Mouse (Mus musculus): Measurements from ENCODE around the gene Ghdc. TPM values are rescaled to one million over a fixed set of nuclear protein-coding genes. Genes with fewer than 3 reads are reported as not detected.

Ghdc gene
- polyA plus RNA-seq, 1 experiment from 2014 or later, result 2.1 TPM

DNA sequence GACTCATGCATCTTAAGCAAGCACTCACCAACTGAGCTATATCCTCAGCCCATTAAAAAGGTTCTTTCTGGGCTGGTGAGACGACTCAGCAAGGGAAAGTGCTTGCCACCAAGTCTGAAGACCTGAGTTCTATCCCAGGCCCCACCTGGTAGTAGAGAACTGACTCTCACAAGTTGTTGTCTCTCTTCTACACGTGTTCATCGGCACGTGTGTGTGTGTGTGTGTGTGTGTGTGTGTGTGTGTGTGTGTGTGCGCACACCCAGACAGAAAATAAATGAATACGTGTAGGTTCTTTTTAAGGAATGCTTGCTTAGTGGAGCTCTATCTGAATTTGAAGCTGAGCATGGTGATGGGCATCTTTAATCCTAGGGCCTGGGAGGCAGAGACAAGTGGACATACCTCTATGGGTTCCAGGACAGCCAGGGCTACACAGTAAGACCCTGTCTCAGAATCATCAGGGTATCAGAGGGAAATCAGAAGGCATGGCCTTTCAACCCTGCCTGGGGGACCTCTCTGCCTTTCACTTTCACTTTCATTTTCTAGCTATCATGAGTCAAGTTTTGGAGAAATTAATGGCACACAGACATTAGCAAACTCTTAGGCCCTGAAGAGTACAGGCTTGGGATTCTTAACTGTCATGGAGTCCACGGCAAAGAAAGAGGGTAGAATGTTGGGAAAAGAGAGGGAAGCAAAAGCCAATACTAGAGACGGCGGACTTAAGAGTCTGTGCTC, 35.5 kb downstream of the Ghdc start:
- DNase-seq (ENCODE audit: low spot score), result no peak
- WGBS, result 94% methylated on average over 9 of the region's 9 CpGs
- no peak for ATAC-seq (ENCODE audit: low FRiP score)
- Histone ChIP-seq H3K27me3 (ENCODE audit: control insufficient read depth, insufficient read depth, low read length) (no peaks in the 10 kb centered on the region), H3K4me3 (ENCODE audit: low read depth, low read length) (no peak overlapping the region), H3K27ac (ENCODE audit: low read depth, low read length) (no peak overlapping the region), H3K9ac (ENCODE audit: low read depth, low read length) (no peak overlapping the region), H3K9me3 (ENCODE audit: control insufficient read depth, low read length) (no peaks in the 10 kb centered on the region), H3K4me1 (replicated peaks; ENCODE audit: control insufficient read depth, insufficient read depth, low read length) (peaks cover 3% of the 10 kb centered on the region; the same call in 1 of the 2 replicates), H3K36me3 (ENCODE audit: control insufficient read depth, insufficient read depth, low read length) (0 out of 2 replicates have a peak, but pooled peaks cover 2% of the 10 kb centered on the region), H3K4me2 (replicated peaks; ENCODE audit: low read depth, low read length) (no peak overlapping the region)

DNA sequence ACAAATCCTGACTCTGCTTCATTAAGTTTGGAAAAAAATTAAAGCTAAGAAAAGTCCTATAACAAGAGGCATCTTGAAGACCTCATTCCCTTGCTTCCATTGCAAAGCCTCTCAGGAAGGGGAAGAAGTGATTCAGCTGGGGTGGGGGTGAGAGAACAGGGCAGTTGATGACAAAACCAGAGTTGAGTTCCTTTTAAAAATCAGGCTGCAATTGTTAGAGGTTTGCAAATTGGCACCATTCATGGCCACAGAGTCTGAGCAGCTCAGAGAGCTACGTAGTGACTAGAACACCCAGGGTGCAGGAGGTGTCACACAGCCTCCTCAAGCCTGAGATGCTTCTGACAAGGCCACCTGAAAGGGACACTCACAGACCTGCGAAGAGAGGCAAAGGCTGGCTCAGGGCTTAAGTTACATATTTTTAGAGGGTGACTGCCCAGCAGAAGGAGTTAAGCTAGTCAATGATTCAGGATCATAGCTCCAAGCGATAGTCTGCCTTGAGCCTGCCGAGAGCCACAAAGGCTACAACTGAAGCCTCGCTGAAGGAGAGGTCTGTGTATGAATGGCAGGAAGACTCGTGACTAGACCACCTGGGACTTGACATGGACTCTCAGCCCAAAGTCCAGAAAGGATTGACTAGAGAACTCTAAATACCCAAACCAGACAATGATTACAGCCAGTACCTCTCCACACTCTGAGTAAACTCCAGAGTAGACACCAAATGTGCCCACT, 40.1 kb downstream of the Ghdc start:
- DNase-seq (ENCODE audit: low spot score) (no peak), ATAC-seq (ENCODE audit: low FRiP score) (no peak)
- H3K9ac ChIP-seq (ENCODE audit: low read depth, low read length), result no peak overlapping the region
- H3K27ac ChIP-seq (ENCODE audit: low read depth, low read length), result no peak overlapping the region
- no peak overlapping the region for H3K4me3 ChIP-seq (ENCODE audit: low read depth, low read length)
- H3K9me3 ChIP-seq (ENCODE audit: control insufficient read depth, low read length), result no peaks in the 10 kb centered on the region
- no peak overlapping the region for H3K4me2 ChIP-seq (replicated peaks; ENCODE audit: low read depth, low read length)
- no peaks in the 10 kb centered on the region for H3K27me3 ChIP-seq (ENCODE audit: control insufficient read depth, insufficient read depth, low read length)
- no peaks in the 10 kb centered on the region for H3K4me1 ChIP-seq (replicated peaks; ENCODE audit: control insufficient read depth, insufficient read depth, low read length)
- H3K36me3 ChIP-seq (ENCODE audit: control insufficient read depth, insufficient read depth, low read length), result 0 out of 2 replicates have a peak, but pooled peaks cover 2% of the 10 kb centered on the region
- whole genome bisulfite sequencing, result 90% methylated on average over 6 of the region's 6 CpGs

DNA sequence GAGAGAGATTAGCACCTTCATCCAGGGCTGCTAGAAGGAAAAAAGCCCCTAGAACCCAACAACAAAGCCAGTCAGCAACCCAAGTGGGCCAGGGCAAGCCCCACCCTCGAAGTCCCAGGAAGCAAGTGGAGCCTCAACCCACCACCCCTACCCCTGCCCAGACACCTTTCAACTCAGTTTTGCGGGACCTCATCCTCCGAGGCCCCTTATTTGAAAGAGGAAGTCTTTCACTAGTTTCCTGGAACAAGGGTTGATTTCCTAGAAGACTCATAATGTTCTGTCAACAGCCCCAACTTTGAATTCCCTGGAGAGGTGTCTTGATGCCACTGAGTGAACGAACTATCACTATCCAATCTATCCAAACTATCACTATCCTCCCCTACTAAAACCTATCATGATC, 40.8 kb downstream of the Ghdc start:
- Histone ChIP-seq H3K4me2 (replicated peaks; ENCODE audit: low read depth, low read length) (no peak overlapping the region), H3K27me3 (ENCODE audit: control insufficient read depth, insufficient read depth, low read length) (no peaks in the 10 kb centered on the region), H3K4me3 (ENCODE audit: low read depth, low read length) (no peak overlapping the region), H3K9me3 (ENCODE audit: control insufficient read depth, low read length) (no peaks in the 10 kb centered on the region), H3K36me3 (ENCODE audit: control insufficient read depth, insufficient read depth, low read length) (0 out of 2 replicates have a peak, but pooled peaks cover 2% of the 10 kb centered on the region), H3K27ac (ENCODE audit: low read depth, low read length) (no peak overlapping the region), H3K9ac (ENCODE audit: low read depth, low read length) (no peak overlapping the region), H3K4me1 (replicated peaks; ENCODE audit: control insufficient read depth, insufficient read depth, low read length) (no peaks in the 10 kb centered on the region)
- WGBS, result 89% methylated on average over 4 of the region's 4 CpGs
- no peak for DNase-seq (ENCODE audit: low spot score)
- ATAC-seq (ENCODE audit: low FRiP score), result no peak

DNA sequence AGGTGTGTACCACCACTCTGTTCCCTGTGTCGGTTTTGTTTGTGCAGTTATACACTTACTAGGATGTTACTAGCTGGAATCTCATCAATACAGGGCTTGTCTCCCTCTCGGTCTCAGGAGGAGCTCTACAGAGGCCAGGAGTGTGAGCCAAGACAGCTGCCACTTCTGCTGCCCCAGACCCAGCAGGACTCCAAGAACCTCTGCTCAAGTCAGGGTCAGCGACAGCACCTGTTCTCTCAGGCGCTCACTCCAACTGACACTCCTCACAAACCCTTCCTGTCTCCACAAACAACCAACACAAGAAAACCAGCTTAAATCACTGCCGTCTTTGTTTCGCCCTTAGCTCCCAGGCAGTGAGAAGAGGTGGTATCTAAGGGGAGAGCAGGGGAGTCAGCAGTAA, 42.2 kb downstream of the Ghdc start:
- DNase-seq (ENCODE audit: low spot score) (no peak), ATAC-seq (ENCODE audit: low FRiP score) (no peak)
- Histone ChIP-seq H3K4me1 (replicated peaks; ENCODE audit: control insufficient read depth, insufficient read depth, low read length) (no peaks in the 10 kb centered on the region), H3K27me3 (ENCODE audit: control insufficient read depth, insufficient read depth, low read length) (no peaks in the 10 kb centered on the region), H3K9ac (ENCODE audit: low read depth, low read length) (no peak overlapping the region), H3K27ac (ENCODE audit: low read depth, low read length) (no peak overlapping the region), H3K36me3 (ENCODE audit: control insufficient read depth, insufficient read depth, low read length) (0 out of 2 replicates have a peak, but pooled peaks cover 2% of the 10 kb centered on the region), H3K9me3 (ENCODE audit: control insufficient read depth, low read length) (no peaks in the 10 kb centered on the region), H3K4me3 (ENCODE audit: low read depth, low read length) (no peak overlapping the region), H3K4me2 (replicated peaks; ENCODE audit: low read depth, low read length) (no peak overlapping the region)
- 86% methylated on average over 6 of the region's 6 CpGs for WGBS

GRCm38 (mm10) chr11:100727201-100727600, 43.6 kb downstream of the Ghdc start:
- ATAC-seq (ENCODE audit: low FRiP score) (no peak), DNase-seq (ENCODE audit: low spot score) (no peak)
- no peaks in the 10 kb centered on the region for H3K4me1 ChIP-seq (replicated peaks; ENCODE audit: control insufficient read depth, insufficient read depth, low read length)
- no peaks in the 10 kb centered on the region for H3K27me3 ChIP-seq (ENCODE audit: control insufficient read depth, insufficient read depth, low read length)
- 94% methylated on average over 3 of the region's 3 CpGs for WGBS
- H3K4me3 ChIP-seq (ENCODE audit: low read depth, low read length), result no peak overlapping the region
- no peak overlapping the region for H3K9ac ChIP-seq (ENCODE audit: low read depth, low read length)
- H3K27ac ChIP-seq (ENCODE audit: low read depth, low read length), result no peak overlapping the region
- no peak overlapping the region for H3K4me2 ChIP-seq (replicated peaks; ENCODE audit: low read depth, low read length)
- H3K36me3 ChIP-seq (ENCODE audit: control insufficient read depth, insufficient read depth, low read length), result no peaks in the 10 kb centered on the region
- H3K9me3 ChIP-seq (ENCODE audit: control insufficient read depth, low read length), result no peaks in the 10 kb centered on the region

GRCm38 (mm10) chr11:100724919-100725512, 45.7 kb downstream of the Ghdc start:
- no peaks in the 10 kb centered on the region for H3K27me3 ChIP-seq (ENCODE audit: control insufficient read depth, insufficient read depth, low read length)
- H3K4me3 ChIP-seq (ENCODE audit: low read depth, low read length), result no peak overlapping the region
- H3K4me1 ChIP-seq (replicated peaks; ENCODE audit: control insufficient read depth, insufficient read depth, low read length), result no peaks in the 10 kb centered on the region
- WGBS, result 51% methylated on average over 5 of the region's 5 CpGs
- no peak overlapping the region for H3K27ac ChIP-seq (ENCODE audit: low read depth, low read length)
- H3K36me3 ChIP-seq (ENCODE audit: control insufficient read depth, insufficient read depth, low read length), result no peaks in the 10 kb centered on the region
- H3K4me2 ChIP-seq (replicated peaks; ENCODE audit: low read depth, low read length), result no peak overlapping the region
- ATAC-seq (ENCODE audit: low FRiP score), result no peak
- no peak for DNase-seq (ENCODE audit: low spot score)
- no peak overlapping the region for H3K9ac ChIP-seq (ENCODE audit: low read depth, low read length)
- no peaks in the 10 kb centered on the region for H3K9me3 ChIP-seq (ENCODE audit: control insufficient read depth, low read length)

DNA sequence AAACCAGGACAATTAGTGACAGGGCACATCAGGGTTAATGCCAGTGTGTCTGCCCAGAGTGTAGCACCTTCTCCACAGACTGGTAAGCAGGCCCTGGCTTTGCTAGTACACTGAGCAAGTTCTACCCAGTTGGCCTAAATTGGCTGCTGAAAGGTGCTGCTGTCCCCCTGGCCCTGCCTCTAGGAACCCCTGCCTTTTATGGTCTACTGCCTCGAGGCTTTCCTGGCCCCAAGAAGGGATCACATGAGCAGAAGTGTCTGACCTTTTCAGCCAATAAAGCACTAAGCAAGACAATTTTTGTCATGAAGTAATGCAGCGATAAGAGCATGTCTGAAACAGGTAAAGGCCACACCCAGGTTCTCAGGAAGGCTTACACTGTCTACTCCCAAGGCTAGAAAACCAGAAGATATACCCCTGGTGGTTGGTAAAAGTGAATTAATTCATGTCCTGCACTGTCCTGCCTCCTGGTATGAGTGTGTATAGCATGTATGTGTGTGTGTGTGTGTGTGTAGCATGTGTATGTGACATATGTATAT, 48.2 kb downstream of the Ghdc start:
- no peaks in the 10 kb centered on the region for H3K36me3 ChIP-seq (ENCODE audit: control insufficient read depth, insufficient read depth, low read length)
- no peaks in the 10 kb centered on the region for H3K9me3 ChIP-seq (ENCODE audit: control insufficient read depth, low read length)
- DNase-seq (ENCODE audit: low spot score), result no peak
- no peak overlapping the region for H3K4me2 ChIP-seq (replicated peaks; ENCODE audit: low read depth, low read length)
- no peak overlapping the region for H3K9ac ChIP-seq (ENCODE audit: low read depth, low read length)
- ATAC-seq (ENCODE audit: low FRiP score), result no peak
- H3K4me3 ChIP-seq (ENCODE audit: low read depth, low read length), result no peak overlapping the region
- no peaks in the 10 kb centered on the region for H3K27me3 ChIP-seq (ENCODE audit: control insufficient read depth, insufficient read depth, low read length)
- WGBS, result 56% methylated on average over 2 of the region's 2 CpGs
- no peaks in the 10 kb centered on the region for H3K4me1 ChIP-seq (replicated peaks; ENCODE audit: control insufficient read depth, insufficient read depth, low read length)
- no peak overlapping the region for H3K27ac ChIP-seq (ENCODE audit: low read depth, low read length)

DNA sequence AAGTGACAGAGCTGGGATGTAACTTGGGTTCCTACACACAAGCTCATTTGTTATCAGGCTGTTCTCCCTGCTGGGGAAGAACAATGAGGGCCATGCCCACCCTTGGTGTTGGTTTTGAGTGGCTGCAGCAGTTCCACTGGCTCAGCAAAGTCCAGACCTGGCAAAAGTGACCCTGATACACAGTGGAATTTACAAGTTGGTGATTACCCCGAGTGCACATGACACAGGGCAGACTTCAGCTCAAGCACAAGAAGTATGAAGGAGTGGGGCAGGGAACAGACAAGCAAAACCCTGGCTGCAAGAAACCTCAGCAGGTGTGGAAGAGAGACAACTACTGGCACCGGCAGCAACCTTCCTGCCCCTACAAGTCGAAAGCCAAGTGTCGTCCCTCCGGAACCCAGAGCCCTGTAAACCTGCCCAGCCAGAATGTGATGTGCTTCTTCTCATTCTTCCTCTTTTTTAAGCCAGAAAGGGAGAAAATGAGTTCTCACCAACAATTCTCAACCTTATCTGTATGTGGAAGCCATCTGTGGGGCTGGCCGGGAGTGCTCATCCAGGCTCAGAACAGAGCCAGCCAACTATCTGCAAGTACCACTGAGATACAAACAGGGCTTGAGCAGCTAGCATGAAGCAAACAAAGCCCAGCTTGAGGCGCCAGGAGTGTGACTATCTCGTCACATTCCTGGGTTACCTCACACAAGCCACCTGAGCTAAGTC, 48.8 kb downstream of the Ghdc start:
- WGBS, result 75% methylated on average over 8 of the region's 8 CpGs
- no peaks in the 10 kb centered on the region for H3K36me3 ChIP-seq (ENCODE audit: control insufficient read depth, insufficient read depth, low read length)
- no peak overlapping the region for H3K4me3 ChIP-seq (ENCODE audit: low read depth, low read length)
- H3K4me2 ChIP-seq (replicated peaks; ENCODE audit: low read depth, low read length), result no peak overlapping the region
- H3K9me3 ChIP-seq (ENCODE audit: control insufficient read depth, low read length), result no peaks in the 10 kb centered on the region
- H3K4me1 ChIP-seq (replicated peaks; ENCODE audit: control insufficient read depth, insufficient read depth, low read length), result no peaks in the 10 kb centered on the region
- H3K9ac ChIP-seq (ENCODE audit: low read depth, low read length), result no peak overlapping the region
- H3K27me3 ChIP-seq (ENCODE audit: control insufficient read depth, insufficient read depth, low read length), result no peaks in the 10 kb centered on the region
- no peak for DNase-seq (ENCODE audit: low spot score)
- no peak for ATAC-seq (ENCODE audit: low FRiP score)
- no peak overlapping the region for H3K27ac ChIP-seq (ENCODE audit: low read depth, low read length)
